Comparison of ENCODE assay signal across 23 mouse cellular contexts in genomic region chr16:18102816-18103215, GRCm38 (mm10). TPM values are rescaled to one million over a fixed set of nuclear protein-coding genes. Genes with fewer than 3 reads are reported as not detected.
"Had no signal": no experiment of that assay in that cellular context is flagged by ENCODE, and none has a peak within 500 bp of the region (broad histone marks: within the 10 kb centered on the region; RNA-seq: fewer than 3 reads in every experiment).

No protein-coding gene starts in this region.

- DNase-seq: gastrocnemius, adult 2 months; gastrocnemius, postnatal 10 days; gastrocnemius, postnatal 25 days; heart, adult 18-20 months; heart, postnatal 14 days; heart, postnatal 36 days; layer of hippocampus, adult 9-11 months; layer of hippocampus, postnatal 36 days; left cerebral cortex, postnatal 4 days had no signal

- H3K9ac ChIP-seq: heart, embryonic 13.5 days; heart, embryonic 15.5 days; hindbrain, embryonic 13.5 days; hindbrain, embryonic 15.5 days; kidney, embryonic 15.5 days; limb, embryonic 12.5 days; limb, embryonic 15.5 days; liver, embryonic 12.5 days; liver, embryonic 14.5 days had no signal

- H3K27me3 ChIP-seq: heart, embryonic 13.5 days; heart, embryonic 15.5 days; hindbrain, embryonic 13.5 days; hindbrain, embryonic 15.5 days; kidney, embryonic 15.5 days; limb, embryonic 12.5 days; limb, embryonic 15.5 days; liver, embryonic 12.5 days had no signal

- ATAC-seq: hindbrain, postnatal 0 days; intestine, embryonic 16.5 days; liver, embryonic 12.5 days had no signal

- H3K4me3 ChIP-seq: gastrocnemius, adult 2 months; heart, embryonic 13.5 days; heart, embryonic 15.5 days; hindbrain, embryonic 13.5 days; hindbrain, embryonic 15.5 days; kidney, embryonic 15.5 days; limb, embryonic 12.5 days; limb, embryonic 15.5 days; liver, embryonic 12.5 days had no signal

- H3K9me3 ChIP-seq: heart, embryonic 13.5 days; heart, embryonic 15.5 days; hindbrain, embryonic 13.5 days; hindbrain, embryonic 15.5 days; kidney, embryonic 15.5 days; limb, embryonic 12.5 days; limb, embryonic 15.5 days; liver, embryonic 12.5 days had no signal

- H3K36me3 ChIP-seq: heart, embryonic 13.5 days; heart, embryonic 15.5 days; hindbrain, embryonic 13.5 days; hindbrain, embryonic 15.5 days; kidney, embryonic 15.5 days; limb, embryonic 12.5 days; limb, embryonic 15.5 days; liver, embryonic 12.5 days had no signal

- H3K4me1 ChIP-seq: hindbrain, embryonic 15.5 days; kidney, embryonic 15.5 days; limb, embryonic 15.5 days; liver, embryonic 12.5 days had no signal

- H3K27ac ChIP-seq: gastrocnemius, adult 2 months; heart, embryonic 13.5 days; heart, embryonic 15.5 days; hindbrain, embryonic 13.5 days; hindbrain, embryonic 15.5 days; hindbrain, postnatal 0 days; kidney, embryonic 15.5 days; kidney, postnatal 0 days; limb, embryonic 12.5 days; limb, embryonic 15.5 days; liver, embryonic 12.5 days; liver, embryonic 14.5 days had no signal

- H3K4me2 ChIP-seq: heart, embryonic 11.5 days; heart, embryonic 13.5 days; heart, embryonic 15.5 days; hindbrain, embryonic 13.5 days; hindbrain, embryonic 15.5 days; kidney, embryonic 15.5 days; limb, embryonic 12.5 days; limb, embryonic 15.5 days; liver, embryonic 12.5 days had no signal

RNA-seq across cellular contexts. Expression of gene Rtn4r, which starts 24.6 kb away (rescaled TPM):
- polyA plus RNA-seq: liver, adult 2 months had no signal
